ENCODE assay signal across 16 mouse cellular contexts in genomic region chr8:90492521-90493225, GRCm38 (mm10).
DNase-seq lines count a peak whose midpoint lies in the region; ATAC-seq lines count a peak whose summit lies in the region.
"Had no signal": no experiment of that assay in that cellular context is flagged by ENCODE, and none has a peak within 500 bp of the region (broad histone marks: within the 10 kb centered on the region; RNA-seq: fewer than 3 reads in every experiment).

No protein-coding gene starts in this region.

- H3K36me3 ChIP-seq in hindbrain, embryonic 14.5 days (replicated peaks; ENCODE audit: control insufficient read depth, insufficient read depth): no peaks in the 10 kb centered on the region
- H3K36me3 ChIP-seq: embryonic facial prominence, embryonic 15.5 days; limb, embryonic 13.5 days; stomach, embryonic 15.5 days had no signal

- DNase-seq in heart, adult 11 months: peak; percentile 77
- DNase-seq in heart, adult 8-10 months (ENCODE audit: low spot score): no peak
- DNase-seq in urinary bladder, postnatal 14 days (ENCODE audit: low spot score): peak; percentile 20
- no peak for DNase-seq in urinary bladder, adult 2 months (ENCODE audit: low spot score)
- DNase-seq in hindbrain, embryonic 14.5 days (ENCODE audit: low spot score): peak; percentile 40
- no peak for DNase-seq in cerebellum, postnatal 14 days
- DNase-seq: adrenal gland, postnatal 25 days; cerebellum, postnatal 36 days; kidney, adult 18-20 months; lung, postnatal 4 days had no signal

- WGBS in hindbrain, embryonic 14.5 days: 43% methylated on average over 14 of the region's 14 CpGs

- H3K27ac ChIP-seq in hindbrain, embryonic 14.5 days: peak overlapping the region; percentile 14; the same call in 1 of the 2 replicates
- H3K27ac ChIP-seq: embryonic facial prominence, embryonic 15.5 days; limb, embryonic 13.5 days; stomach, embryonic 15.5 days had no signal

- peaks cover 42% of the 10 kb centered on the region for H3K4me1 ChIP-seq in hindbrain, embryonic 14.5 days (replicated peaks; ENCODE audit: control insufficient read depth, insufficient read depth, low read length)

- no peak overlapping the region for H3K4me2 ChIP-seq in hindbrain, embryonic 14.5 days (replicated peaks)
- H3K4me2 ChIP-seq: embryonic facial prominence, embryonic 15.5 days; limb, embryonic 13.5 days; stomach, embryonic 15.5 days had no signal

- no peak for ATAC-seq in hindbrain, embryonic 14.5 days (ENCODE audit: low FRiP score)
- no peak for ATAC-seq in erythroblast, adult 5-6 weeks (replicated peaks; ENCODE audit: low FRiP score, poor library complexity, severe bottlenecking)
- ATAC-seq: CD4-positive, CD25-positive, alpha-beta regulatory T cell, adult 4 months had no signal

- H3K9me3 ChIP-seq in hindbrain, embryonic 14.5 days (ENCODE audit: control insufficient read depth, low read length): no peaks in the 10 kb centered on the region
- H3K9me3 ChIP-seq: embryonic facial prominence, embryonic 15.5 days; limb, embryonic 13.5 days; stomach, embryonic 15.5 days had no signal

- H3K4me3 ChIP-seq in hindbrain, embryonic 14.5 days (replicated peaks; ENCODE audit: low read length): no peak overlapping the region
- H3K4me3 ChIP-seq: embryonic facial prominence, embryonic 15.5 days; left cerebral cortex, adult 2 months; limb, embryonic 13.5 days; stomach, embryonic 15.5 days had no signal

- no peaks in the 10 kb centered on the region for H3K27me3 ChIP-seq in hindbrain, embryonic 14.5 days (ENCODE audit: control insufficient read depth, insufficient read depth, low read length)
- H3K27me3 ChIP-seq: embryonic facial prominence, embryonic 15.5 days; limb, embryonic 13.5 days; stomach, embryonic 15.5 days had no signal

- H3K9ac ChIP-seq in hindbrain, embryonic 14.5 days: no peak overlapping the region
- H3K9ac ChIP-seq: embryonic facial prominence, embryonic 15.5 days; limb, embryonic 13.5 days; stomach, embryonic 15.5 days had no signal

Comparison
In these comparisons a context has a peak if more than half of its experiments do, and no peak if none do; other contexts are left out.
1. DNase-seq: peak in heart, adult 11 months (single experiment), urinary bladder, postnatal 14 days (single experiment) and hindbrain, embryonic 14.5 days (single experiment); none in heart, adult 8-10 months (single experiment), urinary bladder, adult 2 months (single experiment) and cerebellum, postnatal 14 days (0 of 2).